Mouse (Mus musculus) ES-Bruce4 (cell line): Measurements from ENCODE around the gene Cilp2. TPM values are rescaled to one million over a fixed set of nuclear protein-coding genes. Genes with fewer than 3 reads are reported as not detected.

Experiments
- H3K27ac ChIP-seq: 2 replicates; pipeline ENCODE4 v1.5.1; 2012; ENCODE audit warnings: low read length, inconsistent platforms; ENCODE audit not compliant: insufficient read depth
- H3K27me3 ChIP-seq: 2 replicates; pipeline ENCODE4 v1.6.1; 2012; ENCODE audit warnings: mild to moderate bottlenecking, low read length, inconsistent platforms; ENCODE audit not compliant: control insufficient read depth, poor library complexity, insufficient read depth, severe bottlenecking
- H3K36me3 ChIP-seq: 2 replicates; pipeline ENCODE4 v1.6.1; 2012; ENCODE audit warnings: inconsistent platforms, mild to moderate bottlenecking, low read length, moderate library complexity; ENCODE audit not compliant: control insufficient read depth, poor library complexity, insufficient read depth, severe bottlenecking
- H3K4me1 ChIP-seq: one replicate; pipeline ENCODE4 v1.8.1; 2011; ENCODE audit warnings: low read length; ENCODE audit not compliant: control insufficient read depth, insufficient read depth
- H3K4me3 ChIP-seq: 2 replicates; pipeline ENCODE4 v1.5.1; 2011; ENCODE audit warnings: low read depth, mild to moderate bottlenecking, low read length
- H3K9ac ChIP-seq: 2 replicates; pipeline ENCODE4 v1.6.1; 2012; ENCODE audit warnings: low read depth, mild to moderate bottlenecking, inconsistent platforms; ENCODE audit not compliant: poor library complexity, severe bottlenecking
- H3K9me3 ChIP-seq: replicated peaks from 2 replicates; pipeline ENCODE4 v1.6.1; 2012; ENCODE audit warnings: mild to moderate bottlenecking, low read length, inconsistent platforms; ENCODE audit not compliant: control insufficient read depth, poor library complexity, insufficient read depth, severe bottlenecking
- CTCF ChIP-seq: IDR thresholded peaks from one replicate; pipeline ENCODE4 v1.8.1; 2011; ENCODE audit warnings: low read depth, low read length
- EP300 ChIP-seq: IDR thresholded peaks from 2 replicates; pipeline ENCODE4 v1.6.1; 2011; ENCODE audit warnings: low read depth, low read length; ENCODE audit not compliant: insufficient read depth
- POLR2A ChIP-seq: IDR thresholded peaks from one replicate; pipeline ENCODE4 v1.8.1; 2011; ENCODE audit warnings: low read length; ENCODE audit not compliant: insufficient read depth
- polyA plus RNA-seq: library from polyadenylated mRNA; stranded (reverse); fragments of >200 nt; gene quantifications from 2 replicates; pipeline ENCODE4 v1.2.4, GENCODE M21; 2011; ENCODE audit warnings: low read depth; ENCODE audit not compliant: missing spikeins, insufficient read depth, insufficient read length

The Cilp2 gene
- polyA plus RNA-seq = 0.96 and 1.2 TPM in 2 replicates

DNA sequence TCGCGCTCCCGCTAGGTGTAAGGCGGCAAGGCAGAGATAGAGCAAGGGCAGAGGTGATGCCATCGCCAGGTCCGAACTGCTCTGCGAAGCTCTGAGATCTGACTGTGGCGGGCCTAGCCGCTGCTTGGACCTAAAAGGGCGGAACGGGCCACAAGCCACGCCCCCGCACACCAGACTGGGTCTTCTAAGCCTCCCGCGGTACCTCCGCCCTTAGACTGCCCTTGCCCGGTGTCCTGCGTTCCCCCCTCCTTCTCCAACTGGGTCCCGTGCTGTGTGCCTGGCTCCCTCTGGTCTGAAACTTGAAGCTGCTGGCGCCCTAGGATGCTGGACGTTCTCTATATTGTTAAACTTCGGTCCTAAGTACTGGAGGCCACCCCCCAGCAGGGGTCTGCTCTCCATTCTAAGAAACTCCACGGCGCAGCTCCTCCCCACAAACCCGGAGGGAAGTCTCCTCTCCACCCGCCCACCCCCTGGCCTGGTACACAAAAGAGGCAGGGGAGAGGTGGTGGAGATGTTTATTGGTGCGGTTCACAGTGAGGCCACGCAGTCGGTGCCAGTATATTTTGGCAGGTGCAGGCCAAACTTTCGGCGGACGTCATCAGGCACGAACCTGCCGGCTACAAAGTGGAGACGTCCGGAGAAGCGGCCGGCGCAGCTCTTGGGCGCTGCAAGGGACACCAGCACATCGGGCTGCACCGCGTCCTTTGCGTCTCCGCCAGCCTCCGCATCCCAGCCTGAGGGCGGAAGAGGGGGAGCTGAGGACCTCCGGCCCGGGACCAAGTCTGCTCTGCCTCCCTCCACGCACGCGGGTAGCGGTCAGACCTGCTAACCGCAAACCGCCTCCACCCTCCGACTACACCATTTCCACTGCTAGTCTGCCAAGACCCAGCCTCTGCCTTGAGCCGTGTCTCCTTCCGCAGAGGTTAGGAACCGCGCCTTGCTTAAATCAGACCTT lies at the start of gene Cilp2:
TSS of gene Cilp2 (minus strand) at position 399 of the 955 bp plus-strand sequence.
- 0 out of 2 replicates have a peak, but pooled peaks have one; percentile 15 for TF ChIP-seq EP300
- no peak for TF ChIP-seq CTCF
- peak within 1 kb of the TSS; percentile 13 for H3K9ac ChIP-seq
- no peaks in the 10 kb centered on the region for H3K9me3 ChIP-seq
- H3K4me3 ChIP-seq = peak within 1 kb of the TSS; percentile 51
- no peaks in the 10 kb centered on the region for H3K4me1 ChIP-seq
- H3K27me3 ChIP-seq = 0 out of 2 replicates have a peak, but pooled peaks cover 2% of the 10 kb centered on the region
- no peaks in the 10 kb centered on the region for H3K36me3 ChIP-seq
- no peak within 1 kb of the TSS for H3K27ac ChIP-seq

DNA sequence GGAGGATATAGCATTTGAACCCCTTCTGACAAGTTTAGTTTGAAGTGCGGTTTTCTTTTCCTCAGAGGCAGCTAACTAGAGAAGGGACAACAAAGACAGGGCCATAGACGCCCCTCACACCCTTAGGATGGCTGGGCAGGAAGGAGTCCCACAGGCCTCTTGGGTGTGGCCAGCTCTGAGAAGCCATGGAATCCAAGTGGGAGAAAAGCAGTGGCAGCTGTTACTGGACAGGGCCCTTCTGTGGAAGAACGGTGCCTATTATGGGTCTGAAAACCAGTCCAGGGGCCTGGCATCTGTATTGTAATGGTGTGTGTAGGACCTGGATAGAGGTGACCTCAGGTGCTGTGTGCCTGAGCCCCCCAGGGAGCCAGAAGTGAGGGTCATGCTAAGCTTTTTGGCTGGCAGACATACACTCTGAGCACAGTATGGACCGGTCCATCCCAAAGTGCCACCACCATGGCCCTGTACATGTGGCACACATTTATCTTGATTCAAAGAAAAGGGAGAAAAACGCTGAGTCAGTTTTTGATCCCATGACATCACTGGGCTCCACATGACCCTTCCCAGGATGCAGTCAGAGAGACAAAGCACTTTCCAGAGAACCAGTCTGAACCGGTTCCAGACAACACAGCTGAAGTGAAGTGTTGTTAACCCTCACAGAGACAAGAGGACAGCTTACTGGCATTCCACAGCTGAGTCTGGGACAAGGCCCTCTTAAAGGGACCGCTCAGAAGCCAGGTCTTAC lies 48.7 kb upstream of the Cilp2 start:
- no peaks in the 10 kb centered on the region for H3K9me3 ChIP-seq
- peaks cover 18% of the 10 kb centered on the region for H3K4me1 ChIP-seq
- peak overlapping the region; percentile 98 for H3K27ac ChIP-seq
- H3K4me3 ChIP-seq = peak overlapping the region; percentile 40
- no peaks in the 10 kb centered on the region for H3K27me3 ChIP-seq
- TF ChIP-seq CTCF (no peak), EP300 (peak; percentile 87)
- H3K9ac ChIP-seq = peak overlapping the region; percentile 46
- peaks cover 22% of the 10 kb centered on the region for H3K36me3 ChIP-seq

DNA sequence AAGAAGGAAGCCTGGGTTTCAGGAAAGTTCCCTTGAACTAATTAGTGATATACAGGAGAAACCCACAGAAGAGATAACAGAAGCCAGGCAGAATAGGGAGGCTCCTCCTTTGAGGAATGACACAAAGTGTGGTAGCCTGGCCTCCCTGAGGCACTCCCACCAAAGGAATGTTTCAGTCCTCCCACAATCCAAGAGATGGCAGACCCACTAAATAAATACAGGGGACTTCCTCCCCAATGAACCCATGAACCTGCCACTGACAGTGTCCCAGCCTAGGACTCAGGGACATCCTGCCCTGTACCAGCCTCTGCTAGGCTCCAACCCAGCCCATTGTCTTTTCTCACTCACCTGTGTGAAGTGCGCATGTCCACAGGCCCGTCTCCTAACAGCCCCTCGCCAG lies 47.9 kb upstream of the Cilp2 start:
- peak overlapping the region; percentile 28 for H3K4me3 ChIP-seq
- no peaks in the 10 kb centered on the region for H3K9me3 ChIP-seq
- peaks cover 27% of the 10 kb centered on the region for H3K36me3 ChIP-seq
- H3K27me3 ChIP-seq = no peaks in the 10 kb centered on the region
- TF ChIP-seq POLR2A (no peak), EP300 (peak; percentile 28; the same call in 1 of the 2 replicates), CTCF (no peak)
- peak overlapping the region; percentile 98 for H3K27ac ChIP-seq
- H3K4me1 ChIP-seq = peaks cover 17% of the 10 kb centered on the region
- H3K9ac ChIP-seq = peak overlapping the region; percentile 46

DNA sequence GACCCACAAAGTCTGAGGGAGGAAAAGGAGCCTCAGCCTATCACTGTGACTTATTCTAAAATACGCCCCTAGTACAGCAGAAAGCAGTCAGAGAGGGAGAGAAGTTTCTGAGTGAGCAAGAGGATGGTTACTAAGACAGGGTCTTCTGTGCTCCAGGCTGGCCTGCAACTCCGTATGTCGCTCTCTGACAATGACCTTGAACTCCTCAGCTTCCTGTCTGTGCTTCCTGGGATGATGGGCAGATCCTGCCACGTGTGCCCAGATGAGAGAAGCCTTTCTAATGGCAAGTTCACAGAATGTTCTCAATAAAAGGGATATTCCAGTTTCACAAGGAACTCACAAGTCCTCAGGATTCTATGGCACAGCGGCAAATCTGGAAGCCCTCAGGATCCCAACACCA lies 47.1 kb upstream of the Cilp2 start:
- H3K36me3 ChIP-seq = peaks cover 27% of the 10 kb centered on the region
- no peaks in the 10 kb centered on the region for H3K27me3 ChIP-seq
- no peak overlapping the region for H3K4me3 ChIP-seq
- TF ChIP-seq EP300 = no peak
- TF ChIP-seq CTCF = no peak
- TF ChIP-seq POLR2A = no peak
- peak overlapping the region; percentile 98 for H3K27ac ChIP-seq
- H3K9ac ChIP-seq = peak overlapping the region; percentile 6; the same call in 1 of the 2 replicates
- H3K4me1 ChIP-seq = peaks cover 11% of the 10 kb centered on the region
- no peaks in the 10 kb centered on the region for H3K9me3 ChIP-seq

DNA sequence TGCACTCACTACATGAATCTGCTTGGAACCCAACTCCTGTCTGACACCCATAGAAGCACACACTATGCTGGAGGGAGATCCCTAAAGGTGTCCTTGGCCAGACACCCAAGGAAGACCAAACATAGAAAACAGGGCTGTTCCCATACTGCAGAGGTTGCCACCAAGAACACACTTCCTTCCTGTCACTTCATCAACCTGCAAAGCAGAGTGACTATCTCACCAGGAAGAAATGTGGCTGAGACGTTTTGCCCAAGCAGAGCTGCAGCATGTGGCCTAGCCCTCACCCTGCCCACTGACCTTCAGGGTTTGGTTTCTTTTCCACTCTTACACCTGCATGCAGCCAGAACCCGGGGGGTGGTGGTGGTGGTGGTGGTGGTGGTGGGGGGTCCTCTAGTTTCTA lies 46.3 kb upstream of the Cilp2 start:
- H3K36me3 ChIP-seq = peaks cover 30% of the 10 kb centered on the region
- H3K27me3 ChIP-seq = no peaks in the 10 kb centered on the region
- no peaks in the 10 kb centered on the region for H3K9me3 ChIP-seq
- no peak overlapping the region for H3K4me3 ChIP-seq
- H3K4me1 ChIP-seq = peaks cover 10% of the 10 kb centered on the region
- no peak overlapping the region for H3K9ac ChIP-seq
- H3K27ac ChIP-seq = no peak overlapping the region
- TF ChIP-seq EP300 (no peak), CTCF (no peak), POLR2A (no peak)

DNA sequence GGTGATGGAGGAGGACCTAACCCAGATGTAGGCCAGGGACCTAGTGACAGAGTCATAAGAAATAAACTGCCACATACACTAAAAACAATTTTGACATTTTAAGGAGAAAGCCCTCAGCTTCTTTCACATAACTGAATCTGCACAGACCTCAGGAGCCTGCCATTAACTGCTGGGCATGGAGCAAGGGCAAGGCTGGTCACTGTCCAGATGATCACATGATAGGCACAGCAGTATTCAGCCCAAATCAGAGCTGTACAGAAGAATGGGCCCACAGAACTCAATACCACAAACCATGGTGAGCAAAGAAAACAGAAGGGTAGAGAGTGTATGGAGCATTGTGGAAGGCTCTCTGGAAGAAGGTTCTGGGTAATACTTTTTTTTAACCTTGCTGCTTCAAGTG lies 39.4 kb upstream of the Cilp2 start:
- Histone ChIP-seq H3K9ac (no peak overlapping the region), H3K36me3 (peaks cover 32% of the 10 kb centered on the region), H3K27ac (no peak overlapping the region), H3K4me3 (no peak overlapping the region), H3K27me3 (no peaks in the 10 kb centered on the region), H3K9me3 (no peaks in the 10 kb centered on the region), H3K4me1 (no peaks in the 10 kb centered on the region)
- TF ChIP-seq POLR2A (no peak), EP300 (no peak), CTCF (no peak)
